Mouse (Mus musculus): ENCODE results near the gene Magi1. TPM values are rescaled to one million over a fixed set of nuclear protein-coding genes. Genes with fewer than 3 reads are reported as not detected.

The Magi1 gene
- 5.1 and 9.1 TPM in 2 replicates for polyA plus RNA-seq (2012; rRNA removed)

GRCm38 (mm10) chr6:94283318-94284061 lies at the start of gene Magi1:
Gene Magi1 (minus strand): TSS chr6:94283917.
- peak; percentile 72 for DNase-seq (ENCODE audit: low read depth, low spot score)
- WGBS: under 1% methylated on average over 86 of the region's 86 CpGs

- no peak for DNase-seq (ENCODE audit: low read depth, low spot score)
- 39% methylated on average over 4 of the region's 4 CpGs for WGBS
Measured at GRCm38 (mm10) chr6:94327143-94327542, 43.4 kb upstream of the Magi1 start.

- DNase-seq (ENCODE audit: low read depth, low spot score): no peak
- WGBS: 52% methylated on average over 3 of the region's 3 CpGs
Measured at GRCm38 (mm10) chr6:94316886-94317285, 33.2 kb upstream of the Magi1 start.

- WGBS: 74% methylated on average over 7 of the region's 7 CpGs
- DNase-seq (ENCODE audit: low read depth, low spot score): no peak
Measured at GRCm38 (mm10) chr6:94312285-94312684, 28.6 kb upstream of the Magi1 start.

- DNase-seq (ENCODE audit: low read depth, low spot score): no peak
- WGBS: 55% methylated on average over 7 of the region's 7 CpGs
Measured at GRCm38 (mm10) chr6:94308498-94308897, 24.8 kb upstream of the Magi1 start.

GRCm38 (mm10) chr6:94303512-94303911 lies 19.8 kb upstream of the Magi1 start:
- WGBS: 72% methylated on average over 6 of the region's 6 CpGs
- no peak for DNase-seq (ENCODE audit: low read depth, low spot score)

GRCm38 (mm10) chr6:94301804-94302203 lies 18.1 kb upstream of the Magi1 start:
- no peak for DNase-seq (ENCODE audit: low read depth, low spot score)
- 93% methylated on average over 10 of the region's 10 CpGs for WGBS

- 52% methylated on average over 3 of the region's 3 CpGs for WGBS
- DNase-seq (ENCODE audit: low read depth, low spot score): no peak
Measured at GRCm38 (mm10) chr6:94300562-94300961, 16.8 kb upstream of the Magi1 start.

- DNase-seq (ENCODE audit: low read depth, low spot score): no peak
Measured at GRCm38 (mm10) chr6:94287387-94287786, 3.7 kb upstream of the Magi1 start.

- WGBS: 73% methylated on average over 2 of the region's 2 CpGs
- DNase-seq (ENCODE audit: low read depth, low spot score): no peak
Measured at GRCm38 (mm10) chr6:94286555-94286954, 2.8 kb upstream of the Magi1 start.

GRCm38 (mm10) chr6:94284089-94284825 lies 540 bp upstream of the Magi1 start:
- WGBS: under 1% methylated on average over 44 of the region's 44 CpGs
- no peak for DNase-seq (ENCODE audit: low read depth, low spot score)

GRCm38 (mm10) chr6:94282301-94283241 lies 1.1 kb downstream of the Magi1 start:
- WGBS: 1% methylated on average over 55 of the region's 55 CpGs
- no peak for DNase-seq (ENCODE audit: low read depth, low spot score)

- WGBS: 26% methylated on average over 17 of the region's 17 CpGs
- no peak for DNase-seq (ENCODE audit: low read depth, low spot score)
Measured at GRCm38 (mm10) chr6:94281606-94282280, 2.0 kb downstream of the Magi1 start.

- 88% methylated on average over 3 of the region's 3 CpGs for WGBS
- DNase-seq (ENCODE audit: low read depth, low spot score): no peak
Measured at GRCm38 (mm10) chr6:94273941-94274340, 9.8 kb downstream of the Magi1 start.

- DNase-seq (ENCODE audit: low read depth, low spot score): no peak
- 84% methylated on average over 5 of the region's 5 CpGs for WGBS
Measured at GRCm38 (mm10) chr6:94270001-94270400, 13.7 kb downstream of the Magi1 start.

GRCm38 (mm10) chr6:94269174-94269573 lies 14.5 kb downstream of the Magi1 start:
- DNase-seq (ENCODE audit: low read depth, low spot score): no peak
- WGBS: 54% methylated on average over 4 of the region's 4 CpGs

- WGBS: 66% methylated on average over 3 of the region's 3 CpGs
- DNase-seq (ENCODE audit: low read depth, low spot score): no peak
Measured at GRCm38 (mm10) chr6:94265244-94265935, 18.3 kb downstream of the Magi1 start.

GRCm38 (mm10) chr6:94264183-94264941 lies 19.4 kb downstream of the Magi1 start:
- no peak for DNase-seq (ENCODE audit: low read depth, low spot score)
- WGBS: 69% methylated on average over 7 of the region's 7 CpGs
